Mouse (Mus musculus) G1E (cell line): ENCODE data around the gene Ifitm2. TPM values are rescaled to one million over a fixed set of nuclear protein-coding genes. Genes with fewer than 3 reads are reported as not detected.

Source experiments
- ATAC-seq: 2 replicates; pipeline ENCODE4 v1.8.0; 2016; ENCODE audit warnings: mild to moderate bottlenecking; ENCODE audit not compliant: insufficient number of reproducible peaks, poor library complexity, low FRiP score, severe bottlenecking; ENCODE audit errors: extremely low read depth
- DNase-seq: peaks from one replicate; pipeline ENCODE4 v3.0.0; 2012; ENCODE audit warnings: low spot score
- H3K27me3 ChIP-seq: 2 replicates; pipeline ENCODE4 v1.6.1; 2012; ENCODE audit warnings: mild to moderate bottlenecking, low read length, inconsistent platforms; ENCODE audit not compliant: insufficient read depth
- H3K36me3 ChIP-seq: replicated peaks from 2 replicates; pipeline ENCODE3; 2012; ENCODE audit warnings: mild to moderate bottlenecking, inconsistent platforms
- H3K4me1 ChIP-seq: 2 replicates; pipeline ENCODE4 v1.6.1; 2012; ENCODE audit warnings: low read depth, low read length, inconsistent platforms, mixed read lengths; ENCODE audit not compliant: insufficient read depth
- H3K4me3 ChIP-seq: 2 replicates; pipeline ENCODE4 v1.5.1; 2012; ENCODE audit warnings: low read depth, mild to moderate bottlenecking, inconsistent platforms, low read length, moderate library complexity, mixed read lengths
- H3K9me3 ChIP-seq: replicated peaks from 2 replicates; pipeline ENCODE4 v1.6.1; 2012; ENCODE audit warnings: inconsistent platforms
- CTCF ChIP-seq: IDR thresholded peaks from 2 replicates; pipeline ENCODE4 v1.5.1; 2012; ENCODE audit warnings: low read depth, low read length, inconsistent platforms, mixed read lengths
- GATA1 ChIP-seq: IDR thresholded peaks from 2 replicates; pipeline ENCODE4 v1.6.1; 2012; ENCODE audit warnings: borderline replicate concordance, low read length, inconsistent platforms, mixed read lengths
- GATA2 ChIP-seq: IDR thresholded peaks from 2 replicates; pipeline ENCODE4 v1.6.1; 2012; ENCODE audit warnings: low read depth, low read length, inconsistent platforms, borderline replicate concordance
- POLR2AphosphoS5 ChIP-seq: IDR thresholded peaks from 2 replicates; pipeline ENCODE4 v1.6.1; 2012; ENCODE audit warnings: low read depth, low read length, inconsistent platforms; ENCODE audit not compliant: insufficient replicate concordance
- TAL1 ChIP-seq: conservative IDR thresholded peaks from 2 replicates; pipeline ENCODE4 v1.6.1; 2012; ENCODE audit warnings: low read depth, low read length, inconsistent platforms, mixed read lengths
- polyA plus RNA-seq: library from polyadenylated mRNA; stranded (reverse); fragments of >175 nt; gene quantifications from 2 replicates; pipeline ENCODE4 v1.2.3, GENCODE M21; 2012
- total RNA-seq, 2 experiments: library from RNA; stranded (forward) in 1 of 2; stranded (reverse) in 1 of 2; fragments of 200-1000 nt in 1 of 2; fragments of >200 nt in 1 of 2; fragmentation: Nextera tagmentation in 1 of 2; gene quantifications; 2 replicates each; pipeline ENCODE4 v1.2.3; 2014 to 2017

The Ifitm2 gene
- total and polyA plus RNA-seq, 3 experiments: 161 to 256 (median 205) TPM

DNA sequence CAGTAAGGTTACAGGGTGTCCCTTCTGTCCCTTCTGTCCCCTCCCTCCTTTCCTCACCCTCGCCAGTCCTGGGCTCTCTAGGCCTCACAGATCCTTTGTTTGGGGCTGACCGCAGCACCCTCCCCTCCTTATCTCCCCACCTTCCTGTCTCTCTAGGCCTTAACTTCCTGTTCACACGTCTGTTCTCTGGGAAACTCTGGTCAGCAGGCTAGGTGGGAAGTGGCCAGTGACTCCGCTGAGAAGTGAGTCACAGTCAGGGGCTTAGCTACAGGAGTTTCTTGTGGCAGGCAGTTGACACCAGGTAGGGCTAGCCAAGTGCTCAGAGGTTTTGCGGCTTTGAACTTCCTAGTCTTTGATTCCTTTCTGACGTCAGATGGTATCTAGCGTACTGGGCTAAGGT is 8.8 kb downstream of the Ifitm2 start:
- TF ChIP-seq CTCF: no peak
- no peak for TF ChIP-seq TAL1
- TF ChIP-seq POLR2AphosphoS5: no peak
- no peak for TF ChIP-seq GATA1
- TF ChIP-seq GATA2: no peak
- DNase-seq: no peak
- H3K9me3 ChIP-seq: no peaks in the 10 kb centered on the region
- H3K36me3 ChIP-seq: peaks cover 93% of the 10 kb centered on the region
- peak; percentile 75 for ATAC-seq
- H3K4me3 ChIP-seq: no peak overlapping the region
- H3K27me3 ChIP-seq: peaks cover 2% of the 10 kb centered on the region; the same call in 1 of the 2 replicates
- H3K4me1 ChIP-seq: peaks cover 52% of the 10 kb centered on the region

DNA sequence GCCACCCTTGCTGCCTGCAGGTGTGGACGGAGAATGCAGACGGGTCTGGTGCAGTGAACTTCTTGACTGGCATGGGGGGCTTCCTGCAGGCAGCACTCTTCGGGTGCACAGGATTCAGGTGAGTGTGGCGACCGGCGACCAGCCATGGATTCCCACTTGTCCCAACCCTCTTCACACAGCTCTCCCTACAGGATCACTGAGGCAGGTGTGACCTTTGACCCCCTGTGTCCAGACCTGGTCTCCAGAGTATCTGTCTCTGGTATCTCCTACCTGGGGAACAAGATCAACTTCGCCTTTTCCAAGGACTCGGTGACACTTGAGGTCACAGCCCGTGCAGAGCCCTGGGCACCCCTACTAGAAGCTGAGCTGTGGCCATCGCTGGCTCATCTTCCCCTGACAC is 9.5 kb downstream of the Ifitm2 start:
- Histone ChIP-seq H3K4me1 (peaks cover 56% of the 10 kb centered on the region), H3K36me3 (peaks cover 89% of the 10 kb centered on the region), H3K27me3 (peaks cover 2% of the 10 kb centered on the region; the same call in 1 of the 2 replicates), H3K4me3 (no peak overlapping the region), H3K9me3 (no peaks in the 10 kb centered on the region)
- no peak for DNase-seq
- ATAC-seq: no peak
- TF ChIP-seq POLR2AphosphoS5 (no peak), GATA1 (no peak), CTCF (no peak), TAL1 (no peak), GATA2 (no peak)

DNA sequence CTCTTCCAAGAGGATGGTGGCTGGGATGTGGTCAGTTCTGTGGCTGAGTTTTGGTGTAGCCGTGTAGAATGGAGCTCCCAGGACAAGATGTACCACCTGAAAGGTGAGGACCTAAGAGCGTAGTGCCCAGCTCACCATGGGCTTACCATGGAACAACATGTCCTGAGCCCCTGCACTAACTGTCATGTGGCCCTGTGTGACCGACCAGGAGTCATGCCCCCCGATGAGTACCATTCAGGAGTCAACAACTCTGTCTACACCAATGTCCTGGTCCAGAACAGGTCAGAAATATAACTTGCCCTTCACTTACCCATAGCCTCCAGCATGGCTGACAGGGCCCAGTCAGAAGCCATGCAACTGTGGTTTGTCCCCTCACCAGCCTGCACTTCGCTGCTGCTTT is 10.5 kb downstream of the Ifitm2 start:
- ATAC-seq (no peak), DNase-seq (no peak)
- Histone ChIP-seq H3K27me3 (peaks cover 2% of the 10 kb centered on the region; the same call in 1 of the 2 replicates), H3K4me1 (peaks cover 57% of the 10 kb centered on the region), H3K9me3 (no peaks in the 10 kb centered on the region), H3K4me3 (no peak overlapping the region), H3K36me3 (peaks cover 79% of the 10 kb centered on the region)
- TF ChIP-seq GATA1 (no peak), CTCF (no peak), POLR2AphosphoS5 (no peak), TAL1 (no peak), GATA2 (no peak)

DNA sequence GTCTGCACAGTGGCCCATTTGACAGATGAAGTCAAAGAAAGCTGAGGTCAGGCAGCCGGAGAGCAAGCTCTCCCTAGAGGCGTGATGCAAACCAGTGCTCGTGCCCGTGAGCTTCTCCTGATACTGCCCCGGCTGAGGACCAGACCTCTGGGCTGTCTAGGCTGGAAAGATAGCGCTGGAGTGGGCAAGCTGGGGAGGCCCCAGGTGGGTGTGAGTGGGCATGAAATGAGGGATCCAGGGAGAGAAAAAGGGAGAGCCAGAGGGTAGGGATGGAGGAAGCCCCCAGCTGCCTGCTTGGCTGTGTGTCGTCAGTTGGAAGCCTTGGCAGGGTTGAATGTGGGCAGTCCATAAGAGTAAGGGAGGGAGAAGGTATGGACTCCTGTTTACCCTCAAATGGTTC is 11.6 kb downstream of the Ifitm2 start:
- Histone ChIP-seq H3K4me1 (peaks cover 64% of the 10 kb centered on the region), H3K36me3 (peaks cover 69% of the 10 kb centered on the region), H3K27me3 (peaks cover 2% of the 10 kb centered on the region; the same call in 1 of the 2 replicates), H3K9me3 (no peaks in the 10 kb centered on the region), H3K4me3 (no peak overlapping the region)
- DNase-seq: no peak
- no peak for TF ChIP-seq GATA1
- no peak for ATAC-seq

DNA sequence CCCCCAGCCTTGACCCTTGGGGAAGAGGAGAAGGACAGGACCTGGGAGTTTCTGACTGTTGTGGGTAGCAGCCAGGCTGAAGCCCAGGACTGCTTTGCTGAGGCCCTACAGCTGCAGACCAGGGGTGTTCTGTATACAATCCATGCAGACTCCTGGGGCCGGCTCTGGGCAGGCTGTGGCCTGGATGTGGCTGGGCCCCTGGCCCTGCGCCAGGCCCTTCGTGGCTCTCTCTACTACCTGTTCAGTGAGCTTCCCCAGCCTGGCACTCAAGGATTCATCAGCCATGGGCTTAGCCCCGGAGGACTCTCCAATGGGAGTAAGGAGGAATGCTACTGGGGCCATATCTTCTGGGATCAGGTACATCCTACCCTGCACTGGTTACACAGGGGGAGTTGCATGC is 12.4 kb downstream of the Ifitm2 start:
- Histone ChIP-seq H3K27me3 (peaks cover 2% of the 10 kb centered on the region; the same call in 1 of the 2 replicates), H3K4me3 (no peak overlapping the region), H3K9me3 (no peaks in the 10 kb centered on the region), H3K4me1 (peaks cover 66% of the 10 kb centered on the region), H3K36me3 (peaks cover 60% of the 10 kb centered on the region)
- ATAC-seq (no peak), DNase-seq (no peak)
- no peak for TF ChIP-seq TAL1
- no peak for TF ChIP-seq POLR2AphosphoS5
- no peak for TF ChIP-seq GATA2
- no peak for TF ChIP-seq GATA1
- TF ChIP-seq CTCF: no peak

DNA sequence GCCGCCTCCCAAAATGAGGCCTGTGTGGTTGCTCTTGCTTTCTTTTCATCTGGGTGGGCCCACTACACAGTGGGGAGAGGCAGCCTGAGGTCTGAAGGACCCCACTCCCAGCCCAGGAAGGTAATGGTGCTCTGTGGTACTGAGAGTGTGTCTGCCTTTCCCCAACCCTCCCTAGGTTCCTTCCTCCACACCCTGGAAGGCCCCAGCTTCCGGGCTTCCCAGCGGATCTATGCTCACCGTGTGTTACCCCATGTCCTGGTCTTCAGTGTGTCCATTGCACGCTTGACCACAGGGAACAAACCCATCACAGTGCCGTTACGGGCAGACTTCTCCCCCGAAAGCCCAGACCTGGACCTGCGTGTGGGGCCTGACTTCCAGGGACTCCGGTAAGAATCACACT is 13.0 kb downstream of the Ifitm2 start:
- peaks cover 6% of the 10 kb centered on the region for H3K27me3 ChIP-seq
- H3K4me1 ChIP-seq: peaks cover 64% of the 10 kb centered on the region
- no peaks in the 10 kb centered on the region for H3K9me3 ChIP-seq
- DNase-seq (no peak), ATAC-seq (no peak)
- no peak for TF ChIP-seq GATA1
- no peak for TF ChIP-seq POLR2AphosphoS5
- TF ChIP-seq GATA2: no peak
- TF ChIP-seq TAL1: no peak
- no peak for TF ChIP-seq CTCF
- H3K4me3 ChIP-seq: no peak overlapping the region
- H3K36me3 ChIP-seq: peaks cover 54% of the 10 kb centered on the region

DNA sequence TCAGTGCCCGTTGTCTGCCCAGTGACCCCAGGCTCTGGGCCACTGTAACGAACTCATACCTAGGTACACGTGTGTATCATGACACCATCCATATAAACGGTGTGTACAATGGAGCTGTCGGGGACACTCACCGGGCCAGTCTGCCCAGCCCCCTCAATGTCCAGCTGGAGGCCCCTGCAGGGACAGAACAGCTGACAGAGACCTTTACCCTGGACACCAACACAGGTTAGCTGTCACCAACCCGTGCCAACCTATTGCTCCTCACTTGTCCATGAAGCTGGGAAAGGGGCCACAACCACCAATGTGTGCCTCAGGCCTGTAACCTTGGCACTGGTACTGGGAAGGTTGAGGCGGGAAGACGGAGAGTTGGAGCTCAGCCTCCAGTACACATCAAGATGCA is 13.4 kb downstream of the Ifitm2 start:
- no peak for ATAC-seq
- TF ChIP-seq TAL1: no peak
- no peak for TF ChIP-seq POLR2AphosphoS5
- TF ChIP-seq GATA1: no peak
- no peak for TF ChIP-seq CTCF
- no peak for TF ChIP-seq GATA2
- H3K27me3 ChIP-seq: peaks cover 6% of the 10 kb centered on the region
- peaks cover 50% of the 10 kb centered on the region for H3K36me3 ChIP-seq
- H3K9me3 ChIP-seq: no peaks in the 10 kb centered on the region
- no peak for DNase-seq
- H3K4me3 ChIP-seq: peak overlapping the region; percentile 72
- H3K4me1 ChIP-seq: peaks cover 60% of the 10 kb centered on the region
